Mouse (Mus musculus) embryonic fibroblast, embryonic 13.5 days (primary cell): ENCODE results near the gene Bbs5.

Experiments used
- CTCF ChIP-seq: IDR thresholded peaks from 2 replicates; pipeline ENCODE4 v1.5.1; 2011; ENCODE audit warnings: mild to moderate bottlenecking, control low read depth, low read length, moderate library complexity, borderline replicate concordance; ENCODE audit not compliant: insufficient read depth
- POLR2A ChIP-seq: IDR thresholded peaks from 2 replicates; pipeline ENCODE4 v1.6.1; 2011; ENCODE audit warnings: low read depth, mild to moderate bottlenecking, control low read depth, low read length, moderate library complexity

DNA sequence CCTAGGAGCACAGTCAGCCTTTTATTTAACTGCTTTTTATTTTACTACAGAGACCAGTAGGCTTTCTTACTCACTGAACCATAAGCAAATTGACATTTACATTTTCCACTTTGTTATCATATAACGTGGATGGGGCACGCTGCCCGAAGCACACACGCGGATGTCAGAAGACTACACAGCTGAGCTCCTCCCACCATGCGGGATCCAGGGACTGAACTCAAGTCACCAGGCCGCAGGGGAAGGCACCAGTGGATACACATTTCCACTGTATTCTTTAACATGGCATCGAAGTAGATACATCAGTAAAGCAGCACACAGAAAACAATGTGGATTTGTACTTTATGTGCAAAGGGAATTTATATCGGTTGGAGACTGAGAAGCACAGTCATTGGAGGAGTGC, 28.3 kb downstream of the Bbs5 start:
- TF ChIP-seq POLR2A (no peak), CTCF (no peak)
